Mouse (Mus musculus) CD8-positive naive resting alpha-beta T cell, adult 2 months (primary cell): ENCODE data around the gene Zfp414.

Experiments used
- DNase-seq, 2 experiments: peaks; one replicate each; pipeline ENCODE4 v3.0.0; 2022; ENCODE audit warnings: low read depth in 2 of 2, low spot score in 2 of 2

Gene Zfp414

GRCm38 (mm10) chr17:33649781-33650475, 21.0 kb downstream of the Zfp414 start:
- no peak for DNase-seq

GRCm38 (mm10) chr17:33666813-33667212, 37.9 kb downstream of the Zfp414 start:
- no peak for DNase-seq

- DNase-seq, result no peak
Observed at GRCm38 (mm10) chr17:33669681-33670080, 40.8 kb downstream of the Zfp414 start.

GRCm38 (mm10) chr17:33673837-33674236, 44.9 kb downstream of the Zfp414 start:
- DNase-seq, result no peak

GRCm38 (mm10) chr17:33675452-33675851, 46.6 kb downstream of the Zfp414 start:
- DNase-seq, result no peak

- DNase-seq, result no peak
Observed at GRCm38 (mm10) chr17:33676086-33676485, 47.2 kb downstream of the Zfp414 start.

- no peak for DNase-seq
Observed at GRCm38 (mm10) chr17:33678771-33679170, 49.9 kb downstream of the Zfp414 start.
